Mouse (Mus musculus) heart, adult 8-10 months (tissue): ENCODE results near the gene Tubd1. TPM values are rescaled to one million over a fixed set of nuclear protein-coding genes. Genes with fewer than 3 reads are reported as not detected.
"Not testable (repeated sequence)": the region's sequence is repeated elsewhere in the genome, so short reads cannot be mapped to it uniquely, and the experiment has no call there.

Source experiments
- DNase-seq: peaks from one replicate; pipeline ENCODE4 v3.0.0; 2022; ENCODE audit warnings: low spot score
- total RNA-seq, 4 experiments: library from RNA; stranded (reverse); gene quantifications; 2 replicates each; pipeline ENCODE4 v1.2.4; 2022

Gene Tubd1
- total RNA-seq = 1 to 10 TPM; 5.4 to 6.2 (median 5.8) TPM

DNA sequence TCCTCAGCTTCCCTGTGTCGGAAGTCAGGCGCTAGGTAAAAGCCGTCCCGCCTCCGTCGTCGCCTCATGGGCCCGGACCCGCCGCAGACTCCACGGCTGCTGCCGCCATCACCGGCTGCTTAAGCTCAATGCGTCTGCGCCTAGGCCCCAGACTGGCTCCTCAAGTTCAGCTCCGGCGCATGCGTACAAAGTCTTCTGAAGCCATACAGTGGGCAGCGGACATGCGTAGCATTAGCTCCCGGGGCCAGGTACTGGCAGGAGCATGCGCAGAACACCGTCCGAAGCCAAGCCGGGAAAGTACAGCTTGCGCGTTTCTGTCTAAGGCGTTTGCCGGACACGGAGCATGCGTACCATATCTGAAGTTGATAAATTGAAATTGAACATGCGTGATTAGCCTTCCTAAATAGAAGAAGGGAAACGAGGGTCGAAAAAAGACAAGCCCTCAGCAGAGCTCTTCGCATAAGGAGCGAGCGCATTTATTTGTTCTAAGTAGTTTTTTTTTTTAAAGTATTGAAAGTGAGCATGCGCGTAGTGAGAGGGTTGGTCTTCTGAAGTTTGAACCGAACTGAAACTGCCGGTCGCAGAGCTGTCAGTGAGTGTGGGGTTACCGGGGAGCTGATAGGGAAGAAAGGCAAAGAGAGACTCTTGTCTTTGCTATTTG is at the start of gene Tubd1, which contains the start of gene Rps6kb1:
Tubd1 (plus strand) TSS at position 353 of the 661 bp plus-strand sequence.
Rps6kb1 (minus strand) TSS at position 167 of the 661 bp plus-strand sequence.
- DNase-seq = peak; percentile 99

DNA sequence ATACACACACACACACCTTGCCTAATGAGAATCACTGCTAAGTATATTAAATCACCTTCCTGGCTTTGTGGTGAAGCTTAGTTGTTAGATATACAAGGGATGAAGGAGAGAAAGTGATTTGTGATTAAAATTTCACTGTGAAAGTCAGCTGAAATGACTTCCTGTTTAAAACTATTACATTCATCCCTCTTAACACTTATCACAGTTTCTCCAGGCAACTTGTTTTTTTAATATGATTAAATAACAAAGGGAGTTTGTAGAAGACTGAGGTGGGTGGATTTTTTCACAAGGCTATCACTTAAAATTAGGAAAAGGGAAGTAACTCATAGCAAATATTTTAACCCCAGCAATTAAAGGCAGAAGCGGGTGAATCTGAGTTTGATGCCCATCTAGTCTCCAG is 47.4 kb upstream of the Tubd1 start:
- no peak for DNase-seq

DNA sequence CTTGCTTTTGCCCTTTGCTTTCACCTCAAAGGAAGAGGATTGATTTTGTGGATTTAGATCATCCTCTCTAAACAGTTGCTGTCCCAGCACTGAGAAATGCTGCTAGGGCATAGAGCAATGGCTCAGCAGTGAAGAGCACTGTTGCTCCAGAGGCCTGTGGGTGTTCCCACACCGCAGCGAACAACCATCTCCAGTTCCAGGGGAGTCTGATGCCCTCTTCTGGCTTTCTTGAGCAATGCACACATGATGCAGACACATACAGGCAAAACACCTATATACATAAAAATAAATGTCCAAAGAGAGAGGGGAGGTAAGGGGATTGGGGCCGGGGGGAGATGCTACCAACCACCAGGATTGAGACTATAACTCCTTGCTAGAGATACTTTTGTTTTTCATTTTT is 46.9 kb upstream of the Tubd1 start:
- no peak for DNase-seq

DNA sequence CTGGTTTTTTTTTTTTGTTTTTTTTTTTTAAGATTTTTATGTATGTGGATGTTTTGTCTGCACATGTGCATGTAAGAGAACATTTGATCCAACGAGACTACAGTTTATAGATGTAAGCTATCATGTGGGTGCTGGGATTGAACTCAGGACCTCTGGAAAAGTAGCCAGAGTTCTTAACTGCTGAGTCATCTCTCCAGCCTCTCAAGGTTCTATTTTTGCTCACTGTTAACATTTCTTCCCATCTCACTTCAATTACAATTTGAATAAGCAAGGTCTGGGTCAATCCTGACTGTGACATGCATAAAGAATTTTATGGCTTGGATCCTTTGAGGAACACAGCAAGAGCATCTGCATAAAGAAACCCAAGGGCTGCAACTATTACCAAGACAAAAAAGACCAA is 44.0 kb upstream of the Tubd1 start:
- no peak for DNase-seq

DNA sequence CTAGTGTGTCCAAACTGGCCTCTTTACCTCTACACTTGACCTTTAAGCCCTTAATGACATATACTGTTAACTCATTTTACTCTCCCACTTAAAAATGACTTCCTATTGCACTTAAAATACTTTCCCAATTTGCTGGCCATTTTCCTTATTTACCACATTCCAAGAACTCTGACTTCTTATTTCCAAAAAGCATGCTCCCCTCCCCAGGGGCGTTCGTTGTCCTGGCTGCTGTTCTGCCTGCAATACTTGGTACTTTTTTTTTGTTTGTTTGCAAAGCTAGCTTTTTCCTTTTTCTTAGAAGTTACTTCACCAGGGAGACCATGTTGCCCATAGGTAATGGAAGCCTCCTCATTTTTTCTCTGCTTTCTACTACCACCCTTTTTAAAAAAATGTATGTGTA is 41.7 kb upstream of the Tubd1 start:
- DNase-seq = no peak

DNA sequence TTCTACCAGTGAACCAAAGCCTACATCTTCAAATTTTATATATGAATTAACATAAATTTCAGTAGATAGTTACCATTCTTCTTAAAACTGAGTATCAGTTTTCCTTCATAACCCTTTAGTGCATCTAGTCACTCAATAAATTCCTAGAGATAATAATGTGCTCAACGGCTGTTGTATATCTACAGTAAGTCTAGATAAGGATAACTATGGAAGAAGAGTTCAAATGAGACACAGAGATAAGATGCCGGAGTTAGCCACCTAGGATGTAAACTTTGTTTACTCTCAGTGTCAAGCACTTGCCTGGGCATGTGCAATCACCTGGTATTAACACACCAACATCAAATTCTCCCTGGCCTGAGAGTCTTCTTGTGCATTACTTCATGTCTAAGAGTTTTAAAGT is 37.5 kb upstream of the Tubd1 start:
- DNase-seq = no peak

DNA sequence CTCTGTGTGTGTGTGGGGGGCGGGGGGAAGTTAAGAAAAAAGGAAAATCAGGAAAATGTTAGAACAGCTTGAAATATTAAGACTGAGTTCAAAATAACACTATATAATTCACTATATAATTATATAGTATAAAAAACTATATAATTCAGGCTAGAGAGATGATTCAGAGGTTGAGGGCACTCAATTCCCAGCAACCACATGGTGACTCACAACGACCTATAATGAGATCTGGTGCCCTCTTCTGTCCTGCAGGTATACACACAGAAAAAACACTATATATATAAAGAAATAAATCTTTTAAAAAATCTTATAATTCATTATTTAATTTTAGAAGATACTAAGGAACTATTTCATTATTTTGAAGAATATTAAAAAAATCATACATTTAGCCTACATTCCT is 36.8 kb upstream of the Tubd1 start:
- no peak for DNase-seq

DNA sequence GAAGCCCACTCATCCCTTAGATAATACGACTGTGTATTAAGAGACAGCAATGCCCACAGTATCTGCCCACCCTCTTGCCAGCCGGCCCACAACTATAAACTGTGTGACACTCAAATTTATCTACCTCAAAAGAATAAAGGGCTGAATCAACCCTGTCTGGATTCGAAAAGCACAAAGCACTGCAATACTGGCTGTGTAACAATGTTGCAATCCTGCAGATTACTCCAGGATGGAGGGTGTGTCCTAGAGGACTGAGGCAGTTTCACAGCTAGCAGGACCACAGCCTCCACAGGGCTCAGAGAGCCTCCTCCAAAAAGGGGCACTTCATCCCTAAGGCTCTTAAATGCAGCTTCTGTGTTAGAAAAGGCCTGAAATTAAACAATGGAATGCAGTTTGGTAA is 28.2 kb upstream of the Tubd1 start:
- no peak for DNase-seq

DNA sequence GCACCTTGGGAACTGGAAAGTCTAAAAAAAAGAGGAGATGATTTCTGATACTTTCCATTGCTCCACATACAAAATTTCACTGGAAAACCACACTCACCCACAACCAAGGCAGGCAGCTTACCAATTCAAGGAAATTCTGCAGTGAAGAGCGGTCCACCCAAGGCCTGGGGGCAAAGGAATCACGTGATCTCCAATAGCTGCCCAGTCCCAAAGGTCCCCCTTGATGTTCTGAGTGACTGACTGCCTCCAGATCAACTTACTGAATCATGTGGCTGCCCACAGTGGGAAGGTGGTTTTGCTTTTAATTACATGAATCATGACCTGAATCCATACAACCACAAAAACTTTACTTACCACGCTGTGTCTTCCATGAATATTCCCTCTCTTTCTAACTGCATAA is 27.6 kb upstream of the Tubd1 start:
- no peak for DNase-seq

DNA sequence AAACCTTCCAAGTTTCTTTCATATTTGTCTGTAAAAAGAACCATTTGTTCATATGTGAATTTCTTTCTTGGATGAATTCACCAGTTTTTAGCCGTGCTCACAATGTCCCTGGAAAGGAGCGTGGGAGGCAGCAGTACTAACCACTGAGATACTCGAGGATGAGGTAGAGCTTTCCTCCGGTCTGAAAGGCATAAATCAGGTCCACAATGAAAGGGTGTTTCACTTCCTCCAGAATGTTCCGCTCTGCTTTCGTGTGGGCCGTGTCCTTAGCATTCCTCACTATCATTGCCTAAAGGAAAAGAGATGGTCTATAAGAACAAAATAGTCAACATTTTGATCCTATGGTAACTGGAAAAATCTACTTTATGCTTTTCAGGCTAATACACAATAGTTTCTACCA is 25.0 kb upstream of the Tubd1 start:
- no peak for DNase-seq

DNA sequence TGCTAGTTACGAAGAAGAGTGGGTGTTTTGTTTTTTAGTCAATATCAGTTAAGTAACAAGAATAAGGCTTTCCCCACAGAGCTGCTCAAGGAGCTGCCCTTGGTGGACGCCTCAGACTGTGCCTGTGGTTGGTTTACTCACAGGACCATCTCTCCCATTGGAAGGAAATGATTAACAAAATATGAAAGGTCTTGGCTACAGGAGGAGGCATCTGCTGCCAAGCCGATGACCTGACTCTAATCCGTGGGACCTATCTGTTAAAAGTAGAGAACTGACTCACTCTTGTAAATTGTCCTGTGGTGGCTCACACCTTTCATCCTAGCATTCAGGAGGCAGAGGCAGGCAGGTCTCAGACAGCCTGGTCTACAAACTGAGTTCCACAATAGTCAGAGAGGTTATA is 17.3 kb upstream of the Tubd1 start:
- DNase-seq = no peak

DNA sequence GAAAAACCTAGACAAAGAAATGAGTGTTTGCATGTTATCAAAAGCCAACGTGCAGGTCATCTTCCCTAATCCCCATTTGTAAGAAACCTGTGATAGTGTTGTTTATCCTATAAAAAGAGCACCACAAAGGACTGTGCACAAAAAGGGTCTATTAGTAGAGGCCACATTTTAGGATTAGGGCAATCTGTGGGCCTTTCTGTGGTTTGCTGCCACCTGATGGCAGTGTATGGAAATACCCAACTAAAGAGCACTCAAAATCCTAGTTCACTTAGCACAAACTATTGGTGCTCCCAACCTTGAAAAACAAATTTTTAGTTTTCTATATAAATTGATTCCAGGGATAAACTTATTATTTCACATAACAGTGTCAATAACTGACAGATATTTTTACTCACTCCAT is 12.0 kb upstream of the Tubd1 start:
- DNase-seq = no peak

DNA sequence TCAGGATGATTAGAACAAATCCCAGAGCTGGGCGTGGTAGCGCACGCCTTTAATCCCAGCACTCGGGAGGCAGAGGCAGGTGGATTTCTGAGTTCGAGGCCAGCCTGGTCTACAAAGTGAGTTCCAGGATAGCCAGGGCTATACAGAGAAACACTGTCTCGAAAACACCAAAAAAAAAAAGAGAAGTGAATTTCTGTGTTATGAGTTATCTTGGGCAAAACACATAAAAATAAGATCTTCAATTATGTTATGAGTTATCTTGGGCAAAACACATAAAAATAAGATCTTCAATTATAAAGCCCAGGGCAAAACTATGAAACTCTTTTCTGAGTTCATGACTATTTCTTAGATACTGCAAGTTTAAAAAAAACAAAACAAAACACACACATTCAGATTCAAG is 11.5 kb upstream of the Tubd1 start:
- DNase-seq = not testable (repeated sequence)

DNA sequence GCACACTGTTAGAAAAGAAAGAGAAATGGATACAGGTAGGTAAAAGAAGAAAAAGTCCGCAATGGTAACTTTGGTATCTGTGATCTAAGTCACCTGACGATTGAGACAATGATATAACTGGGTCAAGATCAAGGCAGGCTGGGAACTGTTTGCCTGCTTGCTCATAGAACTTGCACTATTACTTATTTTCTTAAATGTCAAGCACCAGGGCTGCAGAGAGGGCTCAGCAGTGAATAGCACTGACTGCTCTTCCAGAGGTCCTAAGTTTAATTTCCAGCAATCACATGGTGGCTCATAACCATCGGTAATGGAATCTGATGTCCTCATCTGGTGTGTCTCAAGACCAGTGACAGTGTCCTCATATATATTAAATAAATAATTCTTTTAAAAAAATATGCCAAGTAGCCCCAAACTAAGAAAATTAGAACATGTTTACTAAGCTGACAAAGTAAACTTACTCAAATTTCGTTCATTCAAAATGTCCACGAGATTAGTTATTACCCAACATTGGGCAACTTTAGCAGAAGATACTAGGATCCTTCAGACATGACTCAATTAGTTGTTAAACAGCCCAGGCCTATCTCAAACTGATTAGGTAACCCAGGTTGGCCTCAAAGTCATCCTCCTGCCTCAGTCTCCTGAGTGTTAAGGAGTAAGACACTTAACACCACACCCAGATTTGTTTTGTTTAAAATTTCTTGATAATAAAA is 10.4 kb upstream of the Tubd1 start:
- no peak for DNase-seq

DNA sequence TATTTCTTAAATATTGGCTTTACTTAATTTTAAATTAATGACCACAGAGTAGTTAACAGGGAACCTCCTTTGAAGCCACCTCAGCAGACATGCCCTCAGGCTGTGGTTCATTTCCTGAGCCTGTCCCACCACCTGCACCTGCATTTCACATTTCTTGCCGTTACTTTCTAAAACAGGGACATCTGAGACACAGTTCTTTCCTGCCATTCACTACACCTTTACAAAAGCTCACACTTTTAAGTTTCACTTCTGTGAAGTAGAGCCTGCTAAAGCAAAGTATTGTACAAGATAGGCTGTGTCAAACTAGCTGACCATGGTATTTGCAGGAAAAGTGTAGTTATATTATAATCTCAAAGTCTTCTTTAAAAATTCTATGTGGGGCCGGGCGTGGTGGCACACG is 6.0 kb upstream of the Tubd1 start:
- no peak for DNase-seq

DNA sequence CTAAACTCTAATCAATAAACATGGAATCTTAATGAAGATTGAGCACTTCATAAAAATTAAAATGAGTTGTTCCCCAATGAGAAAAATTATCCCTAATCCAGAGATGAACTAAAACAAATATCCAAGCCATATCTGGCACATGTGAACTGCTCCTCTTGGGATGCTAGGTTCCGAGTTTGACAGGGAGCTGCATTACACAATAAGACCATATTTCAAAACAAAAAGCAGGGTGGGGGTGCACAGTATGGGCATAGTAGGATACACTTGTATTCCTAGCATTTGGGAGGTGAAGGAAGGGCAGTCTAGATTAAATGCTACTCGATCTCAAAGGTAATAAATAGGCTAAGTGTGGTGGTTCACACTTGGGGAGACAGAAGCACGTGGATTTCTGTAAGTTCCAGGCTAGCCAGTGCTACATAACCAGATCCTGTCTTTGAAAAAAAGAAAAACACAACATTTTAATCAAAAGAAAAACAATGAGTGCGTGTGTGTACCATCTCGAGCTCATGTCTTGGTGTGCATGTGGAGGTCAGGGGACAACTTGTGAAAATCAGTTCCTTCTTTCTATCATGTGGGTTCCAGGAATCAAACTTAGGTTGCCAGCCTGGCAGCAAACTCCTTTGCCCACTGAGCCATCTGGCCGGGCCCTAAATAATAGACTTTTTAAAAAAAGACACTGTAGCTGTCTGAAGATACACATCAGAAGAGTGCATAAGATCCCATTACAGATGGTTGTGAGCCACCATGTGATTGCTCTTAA is 4.9 kb upstream of the Tubd1 start:
- no peak for DNase-seq

DNA sequence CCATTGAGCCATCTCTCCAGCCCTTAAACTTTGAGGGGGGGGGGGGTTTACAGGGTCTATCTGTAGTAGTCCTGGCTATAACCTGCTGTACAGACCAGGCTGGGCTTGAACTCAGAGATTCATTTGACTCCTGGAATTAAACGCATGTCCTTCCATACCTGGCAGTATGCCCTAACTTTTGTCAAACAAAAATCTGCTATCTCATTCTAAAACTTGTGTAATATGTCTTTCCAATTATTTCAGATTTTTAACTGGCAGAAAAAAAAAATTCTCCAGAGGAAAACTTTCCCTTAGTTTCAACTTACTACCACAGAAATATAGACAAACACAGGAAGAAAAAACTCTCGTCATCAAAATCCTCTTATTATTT is 4.3 kb upstream of the Tubd1 start:
- no peak for DNase-seq

DNA sequence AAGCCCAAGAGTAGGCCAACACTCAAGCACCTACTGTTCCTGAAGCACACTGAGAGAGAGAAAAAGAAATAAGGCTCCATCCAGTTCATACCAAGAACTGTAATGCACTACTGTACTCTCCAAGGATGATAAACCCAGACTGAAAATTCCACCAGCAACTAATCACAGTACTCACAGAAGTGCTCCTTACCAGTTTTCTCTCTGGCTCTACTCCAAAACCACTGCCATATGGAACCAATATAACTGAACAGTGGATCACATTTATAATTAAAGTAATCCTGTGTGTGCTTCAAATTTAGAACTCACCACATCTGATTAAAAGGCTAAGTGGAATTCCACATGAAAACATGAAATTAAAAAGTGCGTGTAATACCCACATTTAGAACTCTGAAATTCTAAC is 1.9 kb upstream of the Tubd1 start:
- no peak for DNase-seq

DNA sequence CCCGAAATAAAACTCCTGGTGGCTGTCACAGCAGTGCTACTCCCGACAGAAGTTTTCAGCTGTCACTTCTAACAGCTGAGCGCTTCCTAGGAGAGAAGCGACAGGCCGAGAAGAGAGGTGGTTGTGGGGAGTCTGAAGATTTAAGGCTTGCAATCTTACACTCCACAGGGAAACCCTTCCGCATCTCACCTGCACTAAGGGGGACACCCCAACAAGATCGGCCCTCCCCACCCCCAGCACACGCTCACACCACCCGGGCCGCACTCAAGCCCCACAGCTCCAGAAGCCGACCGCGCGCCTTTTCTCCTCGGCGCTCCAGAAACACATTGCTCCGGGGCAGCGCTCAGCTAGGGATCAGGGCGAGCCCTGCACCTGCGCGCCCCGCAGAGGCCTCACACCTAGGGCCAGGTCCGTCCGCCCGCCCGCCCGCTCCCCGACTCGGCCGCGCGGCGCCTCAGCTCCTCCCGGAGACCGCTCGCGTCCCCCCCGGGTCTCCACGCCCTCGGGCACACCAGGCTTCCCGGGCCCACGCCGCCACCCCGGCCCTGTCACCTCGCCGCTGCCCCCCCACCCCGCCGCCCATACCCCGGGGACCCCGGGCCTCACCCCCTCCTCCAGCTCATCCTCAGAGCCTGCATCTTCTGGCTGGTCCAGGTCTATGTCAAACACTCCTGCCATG is 692 bp upstream of the Tubd1 start:
- DNase-seq = no peak

DNA sequence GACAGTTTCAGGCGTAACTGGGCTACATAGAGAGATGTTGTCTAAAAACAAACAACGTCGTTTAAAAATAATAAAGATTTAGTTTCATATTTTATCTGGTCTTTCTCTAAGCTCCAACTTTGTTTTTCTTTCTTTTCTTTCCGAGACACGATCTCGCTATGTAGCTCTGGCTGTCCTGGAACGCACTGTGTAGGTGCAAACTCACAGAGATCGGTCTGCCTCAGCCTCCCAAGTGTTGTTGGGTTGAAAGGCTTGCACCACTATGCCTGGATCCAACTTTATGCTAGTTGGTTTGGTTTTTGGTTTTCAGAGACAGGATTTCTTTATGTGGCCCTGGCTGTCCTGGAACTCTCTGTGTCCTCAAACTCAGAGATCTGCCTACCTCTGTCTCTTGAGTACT is 765 bp downstream of the Tubd1 start:
- DNase-seq = no peak

DNA sequence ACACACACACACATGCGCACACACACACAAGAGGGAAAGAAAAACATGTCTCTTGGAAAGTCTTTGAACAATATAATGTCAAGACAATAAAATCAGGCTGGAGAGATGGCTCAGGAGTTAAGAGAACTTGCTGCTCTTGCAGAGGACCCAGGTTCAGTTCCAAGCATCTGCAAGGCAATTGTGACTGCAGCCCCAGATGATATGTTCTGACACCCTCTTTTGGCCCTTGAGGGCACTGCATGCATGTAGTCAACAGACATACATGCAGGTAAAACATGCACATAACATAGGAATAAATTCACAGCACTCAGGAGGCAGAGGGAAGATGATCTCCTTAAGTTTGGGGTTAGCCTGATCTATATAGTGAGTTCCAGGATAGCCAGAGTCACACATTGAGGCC is 2.6 kb downstream of the Tubd1 start:
- no peak for DNase-seq

DNA sequence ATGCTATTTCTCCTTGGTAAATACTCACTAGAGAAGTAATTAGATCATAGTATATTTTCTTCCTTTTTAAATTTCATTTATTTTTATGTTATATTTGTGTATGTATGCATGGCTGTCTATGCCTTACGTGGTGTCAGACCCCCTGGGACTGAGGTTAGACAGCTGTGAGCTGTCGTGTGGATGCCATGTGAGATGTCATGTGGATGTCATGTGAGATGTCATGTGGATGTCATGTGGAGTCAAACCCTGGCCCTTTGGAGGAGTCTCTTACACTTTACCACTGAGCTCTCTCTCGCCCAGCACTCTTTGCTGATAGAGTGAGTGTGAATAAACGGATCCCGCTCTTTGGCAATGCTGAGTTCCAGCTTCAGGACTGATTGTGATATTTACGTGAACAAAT is 8.7 kb downstream of the Tubd1 start:
- no peak for DNase-seq
